Mouse (Mus musculus): Measurements from ENCODE around the gene Gm21969.

Gene Gm21969

GRCm38 (mm10) chr4:139585713-139586112, 17.3 kb upstream of the Gm21969 start:
- no peak for DNase-seq (ENCODE audit: low spot score)

GRCm38 (mm10) chr4:139587370-139587769, 15.6 kb upstream of the Gm21969 start:
- DNase-seq (ENCODE audit: low spot score) = no peak

GRCm38 (mm10) chr4:139587773-139588172, 15.2 kb upstream of the Gm21969 start:
- no peak for DNase-seq (ENCODE audit: low spot score)

GRCm38 (mm10) chr4:139589351-139590027, 13.5 kb upstream of the Gm21969 start:
- DNase-seq (ENCODE audit: low spot score) = no peak

GRCm38 (mm10) chr4:139590446-139590845, 12.5 kb upstream of the Gm21969 start:
- peak; percentile 73 for DNase-seq (ENCODE audit: low spot score)

GRCm38 (mm10) chr4:139592895-139593294, 10.1 kb upstream of the Gm21969 start:
- no peak for DNase-seq (ENCODE audit: low spot score)

GRCm38 (mm10) chr4:139593383-139593782, 9.6 kb upstream of the Gm21969 start:
- no peak for DNase-seq (ENCODE audit: low spot score)

GRCm38 (mm10) chr4:139594062-139594461, 8.9 kb upstream of the Gm21969 start:
- DNase-seq (ENCODE audit: low spot score) = no peak

- DNase-seq (ENCODE audit: low spot score) = no peak
These were observed 6.3 kb upstream of the Gm21969 start for GRCm38 (mm10) chr4:139596715-139597114.

GRCm38 (mm10) chr4:139597286-139598284, 5.4 kb upstream of the Gm21969 start:
- no peak for DNase-seq (ENCODE audit: low spot score)

GRCm38 (mm10) chr4:139598356-139598755, 4.6 kb upstream of the Gm21969 start:
- no peak for DNase-seq (ENCODE audit: low spot score)

- DNase-seq (ENCODE audit: low spot score) = peak; percentile 47
These were observed 4.0 kb upstream of the Gm21969 start for GRCm38 (mm10) chr4:139598950-139599518.

- DNase-seq (ENCODE audit: low spot score) = no peak
These were observed 1.2 kb upstream of the Gm21969 start for GRCm38 (mm10) chr4:139601519-139602356.

GRCm38 (mm10) chr4:139605216-139605615, 2.2 kb downstream of the Gm21969 start:
- no peak for DNase-seq (ENCODE audit: low spot score)

GRCm38 (mm10) chr4:139606732-139607131, 3.7 kb downstream of the Gm21969 start:
- DNase-seq (ENCODE audit: low spot score) = no peak

- no peak for DNase-seq (ENCODE audit: low spot score)
These were observed 6.0 kb downstream of the Gm21969 start for GRCm38 (mm10) chr4:139608975-139609374.

GRCm38 (mm10) chr4:139610954-139611353, 8.0 kb downstream of the Gm21969 start:
- DNase-seq (ENCODE audit: low spot score) = no peak

GRCm38 (mm10) chr4:139611542-139611953, 8.6 kb downstream of the Gm21969 start:
- DNase-seq (ENCODE audit: low spot score) = peak; percentile 90

GRCm38 (mm10) chr4:139614524-139615260, 11.7 kb downstream of the Gm21969 start:
- DNase-seq (ENCODE audit: low spot score) = no peak

GRCm38 (mm10) chr4:139616276-139617000, 13.5 kb downstream of the Gm21969 start:
- DNase-seq (ENCODE audit: low spot score) = peak; percentile 69

All from retina, embryonic 14.5 days (tissue).